Mouse (Mus musculus) kidney, embryonic 16.5 days (tissue): ENCODE results near the gene Ttc19. TPM values are rescaled to one million over a fixed set of nuclear protein-coding genes. Genes with fewer than 3 reads are reported as not detected.
A peak's percentile ranks its signal among the peaks of the same experiment; 100 is the strongest.

ENCODE experiments used
- ATAC-seq: fragments of 200-750 bp; cut with Nextera tagmentation; 2 replicates; pipeline ENCODE4 v1.8.0; 2017; ENCODE audit warnings: moderate TSS enrichment; ENCODE audit not compliant: low FRiP score, low TSS enrichment
- H3K27ac ChIP-seq: fragments of 300-500 bp; sonication (generic); 2 replicates; pipeline ENCODE4 v1.5.1; 2014; ENCODE audit warnings: low read length
- H3K27me3 ChIP-seq: fragments of 300-500 bp; sonication (generic); 2 replicates; pipeline ENCODE4 v1.6.1; 2014; ENCODE audit warnings: low read length, control low read depth, mixed read lengths; ENCODE audit not compliant: insufficient read depth
- H3K36me3 ChIP-seq: fragments of 300-500 bp; sonication (generic); 2 replicates; pipeline ENCODE4 v1.6.1; 2014; ENCODE audit warnings: low read length, control low read depth, mixed read lengths; ENCODE audit not compliant: insufficient read depth
- H3K4me1 ChIP-seq: fragments of 300-500 bp; sonication (generic); 2 replicates; pipeline ENCODE4 v1.6.1; 2014; ENCODE audit warnings: low read length, control low read depth, mixed read lengths; ENCODE audit not compliant: insufficient read depth
- H3K4me2 ChIP-seq: fragments of 300-500 bp; sonication (generic); replicated peaks from 2 replicates; pipeline ENCODE4 v1.6.1; 2014; ENCODE audit warnings: low read depth, low read length
- H3K4me3 ChIP-seq: fragments of 300-500 bp; sonication (generic); 2 replicates; pipeline ENCODE4 v1.5.1; 2014; ENCODE audit warnings: mild to moderate bottlenecking, low read length
- H3K9ac ChIP-seq: fragments of 300-500 bp; sonication (generic); replicated peaks from 2 replicates; pipeline ENCODE4 v1.6.1; 2014; ENCODE audit warnings: low read length
- H3K9me3 ChIP-seq: fragments of 300-500 bp; sonication (generic); 2 replicates; pipeline ENCODE4 v1.6.1; 2016; ENCODE audit warnings: low read length, control low read depth
- WGBS: fragments of 180-500 bp; shearing (Covaris S2); extraction: QIAGEN DNeasy Blood & Tissue Kit; methylation state at CpG from one replicate; pipeline ENCODE4 v1.1.7; 2014; 5-methylcytosine and 5-hydroxymethylcytosine counted together
- polyA plus RNA-seq: library from polyadenylated mRNA; unstranded; fragments of >200 nt; fragmentation: Nextera tagmentation; extraction: Ambion mirVana; gene quantifications from 2 replicates; pipeline ENCODE4 v1.2.1, GENCODE M21; 2015

Ttc19 gene
- polyA plus RNA-seq: 17.2 and 19.8 TPM in 2 replicates

- H3K27me3 ChIP-seq: no peaks in the 10 kb centered on the region
- WGBS: under 1% methylated on average over 68 of the region's 68 CpGs
- H3K4me1 ChIP-seq: peaks cover 6% of the 10 kb centered on the region
- peaks cover 9% of the 10 kb centered on the region for H3K36me3 ChIP-seq
- H3K9me3 ChIP-seq: no peaks in the 10 kb centered on the region
- H3K4me2 ChIP-seq: peak within 1 kb of the TSS; percentile 72
- peak; percentile 97 for ATAC-seq
- H3K9ac ChIP-seq: peak within 1 kb of the TSS; percentile 81
- peak within 1 kb of the TSS; percentile 83 for H3K4me3 ChIP-seq
- H3K27ac ChIP-seq: peak within 1 kb of the TSS; percentile 89
Measured at GRCm38 (mm10) chr11:62280675-62281600, at the start of gene Ttc19, which contains the start of gene Zswim7. Gene Ttc19 (plus strand): TSS chr11:62281473. Gene Zswim7 (minus strand): TSS chr11:62281375.

- Histone ChIP-seq H3K27ac (no peak overlapping the region), H3K4me3 (no peak overlapping the region), H3K36me3 (no peaks in the 10 kb centered on the region), H3K4me1 (no peaks in the 10 kb centered on the region), H3K27me3 (no peaks in the 10 kb centered on the region), H3K4me2 (no peak overlapping the region), H3K9ac (no peak overlapping the region), H3K9me3 (peaks cover 4% of the 10 kb centered on the region; the same call in 1 of the 2 replicates)
- ATAC-seq: no peak; the same call in 1 of the 2 replicates
- 54% methylated on average over 12 of the region's 12 CpGs for WGBS
Measured at GRCm38 (mm10) chr11:62240631-62241261, 40.5 kb upstream of the Ttc19 start.

- Histone ChIP-seq H3K9me3 (peaks cover 5% of the 10 kb centered on the region; the same call in 1 of the 2 replicates), H3K36me3 (no peaks in the 10 kb centered on the region), H3K27ac (no peak overlapping the region), H3K4me2 (no peak overlapping the region), H3K27me3 (no peaks in the 10 kb centered on the region), H3K9ac (no peak overlapping the region), H3K4me1 (0 out of 2 replicates have a peak, but pooled peaks cover 2% of the 10 kb centered on the region), H3K4me3 (no peak overlapping the region)
- WGBS: 89% methylated on average over 8 of the region's 8 CpGs
- no peak for ATAC-seq
Measured at GRCm38 (mm10) chr11:62243871-62244270, 37.4 kb upstream of the Ttc19 start.

GRCm38 (mm10) chr11:62244471-62244870, 36.8 kb upstream of the Ttc19 start:
- Histone ChIP-seq H3K27me3 (no peaks in the 10 kb centered on the region), H3K27ac (no peak overlapping the region), H3K9ac (no peak overlapping the region), H3K9me3 (peaks cover 5% of the 10 kb centered on the region; the same call in 1 of the 2 replicates), H3K4me1 (peaks cover 6% of the 10 kb centered on the region), H3K4me3 (no peak overlapping the region), H3K4me2 (no peak overlapping the region), H3K36me3 (no peaks in the 10 kb centered on the region)
- ATAC-seq: no peak
- WGBS: 87% methylated on average over 4 of the region's 4 CpGs

- Histone ChIP-seq H3K9ac (peak overlapping the region; percentile 63), H3K36me3 (no peaks in the 10 kb centered on the region), H3K9me3 (peaks cover 5% of the 10 kb centered on the region; the same call in 1 of the 2 replicates), H3K4me2 (peak overlapping the region; percentile 100), H3K27me3 (peaks cover 13% of the 10 kb centered on the region), H3K27ac (no peak overlapping the region), H3K4me3 (peak overlapping the region; percentile 63), H3K4me1 (peaks cover 14% of the 10 kb centered on the region)
- ATAC-seq: no peak
- WGBS: 40% methylated on average over 18 of the region's 18 CpGs
Measured at GRCm38 (mm10) chr11:62247759-62248400, 33.4 kb upstream of the Ttc19 start.

GRCm38 (mm10) chr11:62248401-62249244, 32.6 kb upstream of the Ttc19 start, which contains the start of gene Adora2b:
Gene Adora2b (plus strand): TSS chr11:62248984.
- ATAC-seq: peak; percentile 95
- H3K9ac ChIP-seq: peak within 1 kb of the TSS; percentile 63
- peak within 1 kb of the TSS; percentile 100 for H3K4me2 ChIP-seq
- peaks cover 13% of the 10 kb centered on the region for H3K27me3 ChIP-seq
- under 1% methylated on average over 69 of the region's 69 CpGs for WGBS
- H3K27ac ChIP-seq: no peak within 1 kb of the TSS
- peaks cover 5% of the 10 kb centered on the region; the same call in 1 of the 2 replicates for H3K9me3 ChIP-seq
- H3K4me3 ChIP-seq: peak within 1 kb of the TSS; percentile 63
- H3K4me1 ChIP-seq: peaks cover 14% of the 10 kb centered on the region
- H3K36me3 ChIP-seq: no peaks in the 10 kb centered on the region

- no peaks in the 10 kb centered on the region for H3K36me3 ChIP-seq
- H3K9me3 ChIP-seq: peaks cover 5% of the 10 kb centered on the region; the same call in 1 of the 2 replicates
- H3K9ac ChIP-seq: peak overlapping the region; percentile 63
- ATAC-seq: peak; percentile 43; the same call in 1 of the 2 replicates
- peak overlapping the region; percentile 63 for H3K4me3 ChIP-seq
- peak overlapping the region; percentile 100 for H3K4me2 ChIP-seq
- H3K27ac ChIP-seq: no peak overlapping the region
- peaks cover 13% of the 10 kb centered on the region for H3K27me3 ChIP-seq
- WGBS: 2% methylated on average over 35 of the region's 35 CpGs
- peaks cover 14% of the 10 kb centered on the region for H3K4me1 ChIP-seq
Measured at GRCm38 (mm10) chr11:62249266-62250037, 31.8 kb upstream of the Ttc19 start.

- Histone ChIP-seq H3K4me3 (no peak overlapping the region), H3K9ac (no peak overlapping the region), H3K27me3 (peaks cover 13% of the 10 kb centered on the region), H3K27ac (no peak overlapping the region), H3K9me3 (no peaks in the 10 kb centered on the region), H3K4me1 (peaks cover 14% of the 10 kb centered on the region), H3K36me3 (no peaks in the 10 kb centered on the region), H3K4me2 (no peak overlapping the region)
- WGBS: 58% methylated on average over 11 of the region's 11 CpGs
- no peak for ATAC-seq
Measured at GRCm38 (mm10) chr11:62251047-62251446, 30.2 kb upstream of the Ttc19 start.
